Mouse (Mus musculus) hindbrain, embryonic 12.5 days (tissue): ENCODE results near the gene Vav2. TPM values are rescaled to one million over a fixed set of nuclear protein-coding genes. Genes with fewer than 3 reads are reported as not detected.

Experiments used
- ATAC-seq: fragments of 200-750 bp; cut with Nextera tagmentation; 2 replicates; pipeline ENCODE4 v1.8.0; 2017; ENCODE audit warnings: moderate TSS enrichment; ENCODE audit not compliant: low FRiP score
- H3K27ac ChIP-seq: fragments of 300-500 bp; sonication (generic); 2 replicates; pipeline ENCODE4 v1.5.1; 2016; ENCODE audit warnings: mild to moderate bottlenecking
- H3K27me3 ChIP-seq: fragments of 300-500 bp; sonication (generic); 2 replicates; pipeline ENCODE4 v1.6.1; 2016; ENCODE audit warnings: mild to moderate bottlenecking
- H3K36me3 ChIP-seq: fragments of 300-500 bp; sonication (generic); 2 replicates; pipeline ENCODE4 v1.6.1; 2016; ENCODE audit warnings: mild to moderate bottlenecking
- H3K4me1 ChIP-seq: fragments of 300-500 bp; sonication (generic); 2 replicates; pipeline ENCODE4 v1.6.1; 2016
- H3K4me2 ChIP-seq: fragments of 300-500 bp; sonication (generic); replicated peaks from 2 replicates; pipeline ENCODE4 v1.6.1; 2016; ENCODE audit warnings: mild to moderate bottlenecking
- H3K4me3 ChIP-seq: fragments of 300-500 bp; sonication (generic); 2 replicates; pipeline ENCODE4 v1.5.1; 2016; ENCODE audit warnings: mild to moderate bottlenecking
- H3K9ac ChIP-seq: fragments of 300-500 bp; sonication (generic); 2 replicates; pipeline ENCODE4 v1.6.1; 2016; ENCODE audit warnings: mild to moderate bottlenecking, moderate library complexity
- H3K9me3 ChIP-seq: fragments of 300-500 bp; sonication (generic); replicated peaks from 2 replicates; pipeline ENCODE4 v1.6.1; 2016; ENCODE audit warnings: mild to moderate bottlenecking
- WGBS: fragments of 180-500 bp; shearing (Covaris S2); methylation state at CpG from one replicate; pipeline ENCODE4 v1.1.7; 2016; 5-methylcytosine and 5-hydroxymethylcytosine counted together
- polyA plus RNA-seq: library from polyadenylated mRNA; unstranded; fragments of >200 nt; fragmentation: Nextera tagmentation; extraction: Ambion mirVana; gene quantifications from 2 replicates; pipeline ENCODE4 v1.2.1, GENCODE M21; 2016

The Vav2 gene
- polyA plus RNA-seq, 1 experiment from 2014 or later: 23.0 TPM

DNA sequence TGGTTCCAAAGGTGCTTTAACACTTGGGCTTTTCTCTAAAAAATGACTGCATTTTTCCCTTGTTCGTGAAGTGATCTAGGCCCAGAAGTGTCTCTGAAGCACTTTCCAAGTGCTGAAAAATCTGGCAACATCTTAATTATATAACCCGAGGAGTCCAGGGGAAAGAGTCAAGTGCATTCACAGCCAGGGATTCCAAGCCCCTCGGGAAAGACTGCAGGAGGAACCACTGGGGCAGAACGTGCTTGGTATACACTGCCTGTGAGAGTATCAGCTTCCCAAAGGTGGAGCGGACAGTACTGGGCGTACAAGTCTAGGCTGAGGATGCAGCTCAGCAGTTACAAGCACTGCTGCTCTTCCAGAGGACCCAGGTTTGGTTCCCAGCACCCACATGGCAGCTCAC, 86.2 kb downstream of the Vav2 start:
- 80% methylated on average over 6 of the region's 6 CpGs for WGBS

GRCm38 (mm10) chr2:27339051-27339450, 87.8 kb downstream of the Vav2 start:
- Histone ChIP-seq H3K9me3 (no peaks in the 10 kb centered on the region), H3K27ac (no peak overlapping the region), H3K36me3 (no peaks in the 10 kb centered on the region), H3K27me3 (no peaks in the 10 kb centered on the region), H3K4me2 (no peak overlapping the region), H3K9ac (no peak overlapping the region), H3K4me3 (no peak overlapping the region), H3K4me1 (peaks cover 39% of the 10 kb centered on the region)
- WGBS: 48% methylated on average over 8 of the region's 8 CpGs
- no peak for ATAC-seq

More for the DNA sequence above, 86.2 kb downstream of the Vav2 start:
- ATAC-seq: no peak
- Histone ChIP-seq H3K36me3 (no peaks in the 10 kb centered on the region), H3K4me2 (no peak overlapping the region), H3K27me3 (no peaks in the 10 kb centered on the region), H3K9ac (no peak overlapping the region), H3K9me3 (no peaks in the 10 kb centered on the region), H3K4me3 (no peak overlapping the region), H3K4me1 (peaks cover 54% of the 10 kb centered on the region), H3K27ac (no peak overlapping the region)

DNA sequence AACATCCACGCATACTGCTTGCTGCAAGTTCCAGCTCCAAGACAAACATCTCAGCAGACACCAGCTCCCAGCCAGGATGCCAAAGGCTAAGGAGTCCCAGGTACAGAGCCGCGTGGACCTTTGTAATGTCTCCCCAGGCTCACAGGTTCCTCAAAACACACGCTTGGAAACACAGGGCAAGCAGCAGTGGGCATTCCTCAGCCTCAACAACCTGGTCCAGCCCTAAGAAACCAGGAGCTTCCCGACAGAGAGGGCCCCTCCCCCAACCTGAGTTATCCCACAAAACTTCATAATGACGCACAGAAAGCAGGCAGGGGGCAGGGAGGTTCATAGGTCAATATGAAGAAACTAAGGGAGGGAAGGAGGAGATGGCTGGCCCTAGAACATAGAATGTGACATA, 89.6 kb downstream of the Vav2 start:
- ATAC-seq: no peak
- Histone ChIP-seq H3K4me1 (peaks cover 29% of the 10 kb centered on the region), H3K27me3 (no peaks in the 10 kb centered on the region), H3K4me2 (no peak overlapping the region), H3K4me3 (no peak overlapping the region), H3K9ac (no peak overlapping the region), H3K36me3 (no peaks in the 10 kb centered on the region), H3K9me3 (no peaks in the 10 kb centered on the region), H3K27ac (no peak overlapping the region)
- 54% methylated on average over 6 of the region's 6 CpGs for WGBS

GRCm38 (mm10) chr2:27336600-27336999, 90.2 kb downstream of the Vav2 start:
- Histone ChIP-seq H3K4me1 (peaks cover 29% of the 10 kb centered on the region), H3K36me3 (no peaks in the 10 kb centered on the region), H3K9ac (no peak overlapping the region), H3K27ac (0 out of 2 replicates have a peak overlapping the region, but pooled peaks have one; percentile 30), H3K27me3 (no peaks in the 10 kb centered on the region), H3K4me3 (no peak overlapping the region), H3K9me3 (no peaks in the 10 kb centered on the region), H3K4me2 (no peak overlapping the region)
- ATAC-seq: 0 out of 2 replicates have a peak, but pooled peaks have one; percentile 26
- 72% methylated on average over 9 of the region's 9 CpGs for WGBS

GRCm38 (mm10) chr2:27334816-27335215, 92.0 kb downstream of the Vav2 start:
- Histone ChIP-seq H3K27ac (0 out of 2 replicates have a peak overlapping the region, but pooled peaks have one; percentile 35), H3K4me1 (peaks cover 45% of the 10 kb centered on the region), H3K4me3 (no peak overlapping the region), H3K9me3 (no peaks in the 10 kb centered on the region), H3K36me3 (no peaks in the 10 kb centered on the region), H3K27me3 (no peaks in the 10 kb centered on the region), H3K4me2 (no peak overlapping the region), H3K9ac (no peak overlapping the region)
- no peak for ATAC-seq
- 70% methylated on average over 4 of the region's 4 CpGs for WGBS

GRCm38 (mm10) chr2:27331560-27331959, 95.3 kb downstream of the Vav2 start:
- Histone ChIP-seq H3K4me3 (no peak overlapping the region), H3K27ac (peak overlapping the region; percentile 35; the same call in 1 of the 2 replicates), H3K9me3 (no peaks in the 10 kb centered on the region), H3K36me3 (no peaks in the 10 kb centered on the region), H3K4me2 (no peak overlapping the region), H3K9ac (no peak overlapping the region), H3K4me1 (peaks cover 40% of the 10 kb centered on the region), H3K27me3 (no peaks in the 10 kb centered on the region)
- no peak for ATAC-seq
- 83% methylated on average over 5 of the region's 5 CpGs for WGBS

- no peak overlapping the region for H3K4me3 ChIP-seq
- WGBS: 52% methylated on average over 8 of the region's 8 CpGs
- H3K4me2 ChIP-seq: no peak overlapping the region
- peaks cover 48% of the 10 kb centered on the region for H3K4me1 ChIP-seq
- H3K27ac ChIP-seq: peak overlapping the region; percentile 50; the same call in 1 of the 2 replicates
- H3K9me3 ChIP-seq: no peaks in the 10 kb centered on the region
- H3K27me3 ChIP-seq: no peaks in the 10 kb centered on the region
- H3K36me3 ChIP-seq: no peaks in the 10 kb centered on the region
- ATAC-seq: no peak
- H3K9ac ChIP-seq: no peak overlapping the region
These were observed 96.4 kb downstream of the Vav2 start for GRCm38 (mm10) chr2:27330446-27330845.

DNA sequence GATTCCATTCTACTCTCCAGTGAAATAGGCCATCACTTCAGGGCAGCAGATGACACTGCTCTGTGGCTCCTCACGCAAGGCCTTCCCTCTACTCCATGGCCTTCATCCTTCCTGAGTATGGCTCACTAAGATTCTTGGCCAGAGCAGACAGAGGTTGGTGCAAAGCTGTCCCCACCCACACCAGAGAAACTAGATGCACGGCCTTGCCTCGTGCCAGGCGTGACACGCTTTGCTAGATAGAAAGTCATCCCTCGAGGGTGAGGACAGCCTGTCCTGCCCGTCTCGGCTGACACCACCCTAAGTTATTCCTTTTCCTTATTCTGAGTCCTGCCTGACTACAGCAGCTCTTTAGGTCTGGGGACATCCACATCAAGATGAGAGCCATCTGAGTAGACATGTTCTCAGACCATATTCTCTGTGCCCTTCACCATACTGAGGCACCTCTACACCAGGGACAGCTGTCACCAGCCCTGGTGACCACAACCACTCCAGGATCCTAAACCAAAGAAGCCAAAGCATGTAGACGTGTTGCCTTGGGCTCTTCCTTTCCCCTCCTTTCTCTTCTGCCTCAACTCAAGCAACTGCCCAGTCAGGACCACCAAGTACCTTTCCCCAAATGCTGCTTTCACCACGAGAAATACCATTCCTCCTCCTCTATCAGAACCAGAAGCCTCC, 97.3 kb downstream of the Vav2 start:
- H3K4me2 ChIP-seq: no peak overlapping the region
- H3K27ac ChIP-seq: peak overlapping the region; percentile 19; the same call in 1 of the 2 replicates
- no peaks in the 10 kb centered on the region for H3K27me3 ChIP-seq
- no peak overlapping the region for H3K4me3 ChIP-seq
- H3K9ac ChIP-seq: no peak overlapping the region
- ATAC-seq: no peak
- H3K4me1 ChIP-seq: peaks cover 52% of the 10 kb centered on the region
- no peaks in the 10 kb centered on the region for H3K36me3 ChIP-seq
- no peaks in the 10 kb centered on the region for H3K9me3 ChIP-seq
- 90% methylated on average over 10 of the region's 10 CpGs for WGBS

- no peaks in the 10 kb centered on the region for H3K9me3 ChIP-seq
- H3K4me3 ChIP-seq: no peak overlapping the region
- H3K27ac ChIP-seq: no peak overlapping the region; the same call in 1 of the 2 replicates
- no peak overlapping the region for H3K9ac ChIP-seq
- peaks cover 61% of the 10 kb centered on the region for H3K4me1 ChIP-seq
- H3K4me2 ChIP-seq: no peak overlapping the region
- H3K36me3 ChIP-seq: no peaks in the 10 kb centered on the region
- no peak for ATAC-seq
- no peaks in the 10 kb centered on the region for H3K27me3 ChIP-seq
These were observed 98.2 kb downstream of the Vav2 start for GRCm38 (mm10) chr2:27328613-27329041.

- no peak overlapping the region for H3K4me3 ChIP-seq
- H3K4me1 ChIP-seq: peaks cover 68% of the 10 kb centered on the region
- 48% methylated on average over 4 of the region's 4 CpGs for WGBS
- no peak overlapping the region for H3K4me2 ChIP-seq
- no peaks in the 10 kb centered on the region for H3K36me3 ChIP-seq
- no peak overlapping the region for H3K27ac ChIP-seq
- no peak overlapping the region for H3K9ac ChIP-seq
- H3K27me3 ChIP-seq: no peaks in the 10 kb centered on the region
- ATAC-seq: no peak
- no peaks in the 10 kb centered on the region for H3K9me3 ChIP-seq
These were observed 98.9 kb downstream of the Vav2 start for GRCm38 (mm10) chr2:27327886-27328285.

DNA sequence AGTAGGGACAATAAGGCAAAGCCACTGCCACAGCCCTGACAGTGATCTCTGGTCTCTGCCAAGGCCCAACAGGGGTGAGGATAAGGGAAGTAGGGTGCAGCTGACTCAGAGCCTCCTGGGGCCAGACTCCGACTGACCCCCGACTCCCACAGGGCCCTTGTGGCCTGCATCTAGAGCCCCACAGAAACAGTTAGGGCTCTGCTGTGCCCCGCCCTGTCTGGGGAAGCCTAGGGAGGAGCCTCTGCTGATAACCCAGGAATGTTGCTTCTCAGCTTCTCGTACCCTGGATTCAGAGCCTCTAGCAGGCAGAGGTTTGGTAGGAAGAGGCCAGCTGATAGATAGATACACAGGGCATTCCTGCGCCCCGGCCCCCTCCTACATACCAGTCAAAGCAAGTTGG, 99.8 kb downstream of the Vav2 start:
- no peaks in the 10 kb centered on the region for H3K36me3 ChIP-seq
- no peak overlapping the region for H3K4me2 ChIP-seq
- peaks cover 75% of the 10 kb centered on the region for H3K4me1 ChIP-seq
- H3K27ac ChIP-seq: no peak overlapping the region
- 81% methylated on average over 6 of the region's 6 CpGs for WGBS
- H3K4me3 ChIP-seq: no peak overlapping the region
- no peak for ATAC-seq
- H3K9me3 ChIP-seq: no peaks in the 10 kb centered on the region
- no peak overlapping the region for H3K9ac ChIP-seq
- H3K27me3 ChIP-seq: no peaks in the 10 kb centered on the region

GRCm38 (mm10) chr2:27326357-27326756, 100.5 kb downstream of the Vav2 start:
- H3K9ac ChIP-seq: no peak overlapping the region
- no peak overlapping the region for H3K4me2 ChIP-seq
- 57% methylated on average over 7 of the region's 7 CpGs for WGBS
- peaks cover 80% of the 10 kb centered on the region for H3K4me1 ChIP-seq
- no peak for ATAC-seq
- no peaks in the 10 kb centered on the region for H3K9me3 ChIP-seq
- H3K27ac ChIP-seq: no peak overlapping the region
- H3K4me3 ChIP-seq: no peak overlapping the region
- H3K27me3 ChIP-seq: no peaks in the 10 kb centered on the region
- H3K36me3 ChIP-seq: no peaks in the 10 kb centered on the region

DNA sequence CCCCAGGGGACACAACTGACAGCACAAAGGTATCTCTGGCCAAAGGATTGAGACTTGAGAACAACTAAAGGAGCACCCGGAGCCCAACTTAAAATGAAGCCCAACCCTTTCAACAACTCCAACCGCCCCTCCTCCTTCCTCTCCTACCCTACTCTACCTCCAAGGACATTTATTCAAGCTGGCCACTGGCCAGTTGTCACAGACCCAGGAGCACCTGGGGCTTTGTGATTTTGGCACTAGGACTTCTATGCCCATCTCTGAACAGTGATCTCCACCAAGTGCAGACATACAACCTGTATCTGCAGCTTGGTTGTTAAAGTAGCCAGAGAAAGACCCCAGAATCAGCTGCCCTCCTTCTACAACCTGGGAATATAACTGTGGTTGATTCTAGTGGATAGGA, 102.1 kb downstream of the Vav2 start:
- Histone ChIP-seq H3K4me2 (no peak overlapping the region), H3K27me3 (no peaks in the 10 kb centered on the region), H3K4me3 (no peak overlapping the region), H3K4me1 (peaks cover 80% of the 10 kb centered on the region), H3K9me3 (no peaks in the 10 kb centered on the region), H3K27ac (no peak overlapping the region), H3K9ac (no peak overlapping the region), H3K36me3 (no peaks in the 10 kb centered on the region)
- WGBS: 30% methylated on average over 2 of the region's 2 CpGs
- no peak for ATAC-seq
